In genomic region chr6:53807185-53807584, GRCm38 (mm10) we compare ENCODE assay signal across 22 mouse cellular contexts. TPM values are rescaled to one million over a fixed set of nuclear protein-coding genes. Genes with fewer than 3 reads are reported as not detected.
DNase-seq lines count a peak whose midpoint lies in the region; ATAC-seq and TF ChIP-seq lines count a peak whose summit lies in the region.
"Had no signal": no experiment of that assay in that cellular context is flagged by ENCODE, and none has a peak within 500 bp of the region (broad histone marks: within the 10 kb centered on the region; RNA-seq: fewer than 3 reads in every experiment).

No protein-coding gene starts in this region.

- ATAC-seq in kidney, embryonic 14.5 days (ENCODE audit: low FRiP score, low TSS enrichment): peak; percentile 36; the same call in 1 of the 2 replicates
- ATAC-seq in midbrain, embryonic 14.5 days (ENCODE audit: low FRiP score, low TSS enrichment): no peak
- ATAC-seq: activated CD4-positive, CD25-positive, alpha-beta regulatory T cell, adult 4 months; forebrain, postnatal 0 days had no signal

- H3K9ac ChIP-seq in kidney, embryonic 14.5 days (ENCODE audit: low read depth, low read length): no peak overlapping the region
- H3K9ac ChIP-seq in midbrain, embryonic 14.5 days (replicated peaks; ENCODE audit: low read length): no peak overlapping the region
- H3K9ac ChIP-seq: embryonic facial prominence, embryonic 12.5 days; forebrain, postnatal 0 days; midbrain, embryonic 12.5 days had no signal

- H3K4me2 ChIP-seq in kidney, embryonic 14.5 days (replicated peaks; ENCODE audit: low read depth, low read length): no peak overlapping the region
- H3K4me2 ChIP-seq in midbrain, embryonic 14.5 days (ENCODE audit: low read length): no peak overlapping the region
- H3K4me2 ChIP-seq: embryonic facial prominence, embryonic 12.5 days; midbrain, embryonic 12.5 days had no signal

- 44% methylated on average over 3 of the region's 3 CpGs for WGBS in kidney, embryonic 14.5 days
- WGBS in midbrain, embryonic 14.5 days: 69% methylated on average over 3 of the region's 3 CpGs
- WGBS in midbrain, embryonic 10.5 days: 82% methylated on average over 3 of the region's 3 CpGs

- H3K4me3 ChIP-seq in gastrocnemius, adult 2 months: no peak overlapping the region
- no peak overlapping the region for H3K4me3 ChIP-seq in kidney, embryonic 14.5 days (ENCODE audit: low read length)
- no peak overlapping the region for H3K4me3 ChIP-seq in midbrain, embryonic 14.5 days (replicated peaks; ENCODE audit: low read depth, low read length)
- no peak overlapping the region for H3K4me3 ChIP-seq in midbrain, embryonic 10.5 days
- H3K4me3 ChIP-seq: embryonic facial prominence, embryonic 12.5 days; midbrain, embryonic 12.5 days had no signal

- no peaks in the 10 kb centered on the region for H3K27me3 ChIP-seq in kidney, embryonic 14.5 days (ENCODE audit: control insufficient read depth, insufficient read depth, low read length)
- H3K27me3 ChIP-seq in midbrain, embryonic 14.5 days (ENCODE audit: control insufficient read depth, insufficient read depth, low read length): no peaks in the 10 kb centered on the region; the same call in 1 of the 2 replicates
- peaks cover 19% of the 10 kb centered on the region; the same call in 1 of the 2 replicates for H3K27me3 ChIP-seq in midbrain, embryonic 10.5 days (ENCODE audit: low read depth, poor library complexity, severe bottlenecking)
- H3K27me3 ChIP-seq: CH12.LX; embryonic facial prominence, embryonic 12.5 days had no signal

- TF ChIP-seq CTCF in gastrocnemius, adult 2 months (IDR thresholded peaks at IDR 0.05): no peak

- H3K36me3 ChIP-seq in kidney, embryonic 14.5 days (ENCODE audit: control insufficient read depth, insufficient read depth, low read length): no peaks in the 10 kb centered on the region
- H3K36me3 ChIP-seq in midbrain, embryonic 14.5 days (ENCODE audit: control insufficient read depth, insufficient read depth, low read length): no peaks in the 10 kb centered on the region
- no peaks in the 10 kb centered on the region for H3K36me3 ChIP-seq in midbrain, embryonic 10.5 days
- H3K36me3 ChIP-seq: embryonic facial prominence, embryonic 12.5 days; midbrain, embryonic 12.5 days had no signal

- H3K9me3 ChIP-seq in kidney, embryonic 14.5 days (ENCODE audit: control insufficient read depth, low read length): no peaks in the 10 kb centered on the region
- no peaks in the 10 kb centered on the region for H3K9me3 ChIP-seq in midbrain, embryonic 14.5 days (ENCODE audit: control insufficient read depth, low read length)
- H3K9me3 ChIP-seq in midbrain, embryonic 10.5 days (replicated peaks): no peaks in the 10 kb centered on the region
- H3K9me3 ChIP-seq: embryonic facial prominence, embryonic 12.5 days; midbrain, embryonic 12.5 days had no signal

- H3K27ac ChIP-seq in gastrocnemius, adult 2 months: peak overlapping the region; percentile 12; the same call in 1 of the 2 replicates
- H3K27ac ChIP-seq in kidney, embryonic 14.5 days (ENCODE audit: low read depth, low read length): peak overlapping the region; percentile 39
- H3K27ac ChIP-seq in midbrain, embryonic 14.5 days (replicated peaks; ENCODE audit: low read depth, low read length): 0 out of 2 replicates have a peak overlapping the region, but pooled peaks have one; percentile 0
- no peak overlapping the region for H3K27ac ChIP-seq in midbrain, embryonic 10.5 days (replicated peaks)
- H3K27ac ChIP-seq: embryonic facial prominence, embryonic 12.5 days; midbrain, embryonic 12.5 days had no signal

- no peak for DNase-seq in gastrocnemius, adult 2 months
- no peak for DNase-seq in gastrocnemius, postnatal 36 days
- no peak for DNase-seq in kidney, adult 8-10 months
- DNase-seq in midbrain, embryonic 14.5 days: no peak
- no peak for DNase-seq in midbrain, embryonic 10.5 days (ENCODE audit: low spot score)
- no peak for DNase-seq in retina, embryonic 14.5 days (ENCODE audit: low spot score)
- DNase-seq: B cell, adult 2 months; cerebellum, adult 9-10 months; forebrain, postnatal 0 days; gastrocnemius, postnatal 25 days; layer of hippocampus, postnatal 36 days; right cerebral cortex, adult 18-20 months; right cerebral cortex, postnatal 4 days; thymus, postnatal 14 days had no signal

- intact Hi-C loops in gastrocnemius, adult 2 months (cut with DNase I): no loop called here
- intact Hi-C loops in gastrocnemius, postnatal 36 days (cut with DNase I): no loop called here

- peaks cover 15% of the 10 kb centered on the region for H3K4me1 ChIP-seq in kidney, embryonic 14.5 days (ENCODE audit: control insufficient read depth, insufficient read depth, low read length)
- no peaks in the 10 kb centered on the region for H3K4me1 ChIP-seq in midbrain, embryonic 14.5 days (ENCODE audit: control insufficient read depth, insufficient read depth, low read length)
- H3K4me1 ChIP-seq in midbrain, embryonic 10.5 days: peaks cover 3% of the 10 kb centered on the region; the same call in 1 of the 2 replicates
- H3K4me1 ChIP-seq: embryonic facial prominence, embryonic 12.5 days; midbrain, embryonic 12.5 days had no signal

RNA-seq across cellular contexts. Expression of gene Tril, which starts 13.4 kb away (rescaled TPM):
- total RNA-seq in gastrocnemius, adult 2 months (2021): 1 to 10 TPM; 1.3 to 2.2 TPM
- 1 to 10 TPM; 2.2 to 3.0 TPM for total RNA-seq in gastrocnemius, postnatal 36 days (2021)
- polyA plus RNA-seq in kidney, embryonic 14.5 days (2014; fragmentation: Nextera tagmentation; extraction: Ambion mirVana): 65.5 and 94.9 TPM in 2 replicates
- 8.4 and 12.8 TPM in 2 replicates for polyA plus RNA-seq in midbrain, embryonic 14.5 days (2014; fragmentation: Nextera tagmentation; extraction: Ambion mirVana)
- 32.7 and 35.2 TPM in 2 replicates for polyA plus RNA-seq in midbrain, embryonic 10.5 days (2016; fragmentation: Nextera tagmentation; extraction: Ambion mirVana)
- total RNA-seq: CH12.LX; megakaryocyte progenitor cell, adult 5-6 weeks; MEL; monocyte, adult 5-6 weeks had no signal
- polyA plus RNA-seq: activated CD4-positive, CD25-positive, alpha-beta regulatory T cell, adult 4 months had no signal
